Mouse (Mus musculus): Measurements from ENCODE around the gene Trmu. TPM values are rescaled to one million over a fixed set of nuclear protein-coding genes. Genes with fewer than 3 reads are reported as not detected.
"Not testable (repeated sequence)": the region's sequence is repeated elsewhere in the genome, so short reads cannot be mapped to it uniquely, and the experiment has no call there.

The Trmu gene
- polyA plus RNA-seq, 1 experiment: 26.5 TPM

DNA sequence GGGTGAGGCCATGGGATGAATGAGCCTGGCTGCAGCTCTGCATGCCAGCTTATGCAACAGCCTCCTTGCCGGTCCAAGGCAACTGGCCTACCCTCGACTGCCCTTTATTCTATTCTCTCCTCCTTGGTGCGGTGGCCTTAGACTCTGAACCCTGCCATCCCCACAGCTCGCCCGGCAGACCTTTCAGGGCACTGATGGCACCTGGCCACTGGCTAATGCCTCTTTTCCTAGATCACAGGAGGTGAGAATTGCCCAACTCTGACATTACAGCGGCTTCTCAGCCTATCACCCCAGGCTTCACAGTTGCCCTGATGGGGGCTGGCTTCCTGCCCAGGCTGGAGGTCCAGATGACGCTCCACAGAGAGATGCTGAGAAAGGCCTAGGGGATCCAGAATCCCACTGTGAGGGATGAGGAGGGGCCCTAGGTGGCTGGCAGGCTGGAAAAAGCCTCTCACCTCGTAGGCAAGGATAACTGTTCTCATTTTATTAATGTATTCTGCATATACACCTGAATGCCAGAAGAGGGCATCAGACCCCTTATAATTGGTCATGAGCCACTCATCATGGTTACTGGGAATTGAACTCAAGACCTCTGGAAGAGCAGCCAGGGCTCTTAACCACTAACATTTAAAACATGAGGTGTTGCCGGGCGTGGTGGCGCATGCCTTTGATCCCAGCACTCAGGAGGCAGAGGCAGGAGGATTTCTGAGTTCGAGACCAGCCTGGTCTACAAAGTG is 27.3 kb upstream of the Trmu start:
- Histone ChIP-seq H3K36me3 (replicated peaks; ENCODE audit: low read length) (no peaks in the 10 kb centered on the region), H3K4me3 (replicated peaks) (peak overlapping the region; percentile 12), H3K27me3 (replicated peaks) (peaks cover 22% of the 10 kb centered on the region), H3K9me3 (no peaks in the 10 kb centered on the region), H3K4me1 (no peaks in the 10 kb centered on the region)
- TF ChIP-seq FLI1 (IDR thresholded peaks at IDR 0.05; ENCODE audit: low read length): no peak
- no peak for TF ChIP-seq GATA1 (IDR thresholded peaks at IDR 0.05; ENCODE audit: borderline replicate concordance, low read length)

DNA sequence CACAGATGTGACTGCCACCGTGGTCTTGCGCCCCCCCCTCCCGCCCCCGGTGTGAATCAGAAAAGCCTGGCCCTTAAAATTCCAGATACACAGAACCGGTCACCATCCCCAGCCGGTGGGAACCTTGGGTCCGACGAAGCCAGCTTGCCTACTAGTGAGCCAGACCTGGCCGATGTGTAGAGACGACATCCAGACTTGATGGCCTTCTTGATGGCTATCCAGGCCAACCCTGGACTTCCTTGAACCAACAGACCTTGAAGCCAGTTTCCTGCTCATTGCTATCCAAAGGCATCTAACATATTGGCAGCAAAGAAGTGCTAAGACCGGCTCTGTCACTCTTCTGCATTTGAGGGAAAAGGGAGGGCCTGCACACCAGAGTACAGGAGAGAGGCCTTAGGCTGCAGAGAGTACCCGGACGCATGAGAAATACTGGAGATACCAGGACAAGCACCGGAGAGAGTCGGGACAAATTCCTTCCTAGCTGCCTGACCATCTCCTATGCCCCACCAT is 20.1 kb upstream of the Trmu start:
- Histone ChIP-seq H3K4me3 (replicated peaks) (peak overlapping the region; percentile 93), H3K27me3 (replicated peaks) (peaks cover 8% of the 10 kb centered on the region), H3K9me3 (no peaks in the 10 kb centered on the region), H3K4me1 (peaks cover 50% of the 10 kb centered on the region), H3K36me3 (replicated peaks; ENCODE audit: low read length) (peaks cover 35% of the 10 kb centered on the region)
- TF ChIP-seq FLI1 (IDR thresholded peaks at IDR 0.05; ENCODE audit: low read length): no peak
- no peak for TF ChIP-seq GATA1 (IDR thresholded peaks at IDR 0.05; ENCODE audit: borderline replicate concordance, low read length)

DNA sequence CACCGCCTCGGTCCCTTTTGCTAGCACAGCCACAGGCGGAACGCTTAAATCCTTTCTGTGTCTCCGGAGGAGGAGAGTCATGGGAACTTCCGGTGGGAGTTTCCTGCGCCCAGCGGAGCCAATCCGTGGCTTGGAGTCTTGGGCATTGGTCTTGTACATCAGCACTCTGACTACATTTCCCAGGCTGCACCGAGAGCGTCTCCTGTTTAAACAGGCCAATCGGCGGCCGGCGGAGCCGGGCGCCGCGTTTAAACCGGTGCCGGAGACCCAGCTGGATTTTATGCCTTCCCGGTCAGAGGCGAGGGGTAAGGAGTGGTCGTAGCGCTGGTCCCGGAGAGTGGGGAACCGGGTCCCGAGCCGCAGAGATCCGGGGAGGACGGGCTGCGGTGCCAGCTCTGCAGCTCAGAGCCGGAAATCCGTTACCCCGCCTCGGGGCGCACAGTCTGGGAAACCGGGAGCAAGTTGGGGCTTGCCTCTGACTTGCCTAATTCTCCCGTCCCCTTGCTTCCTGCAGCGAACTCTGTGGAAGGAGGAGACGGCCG is 19.6 kb upstream of the Trmu start, which contains the start of gene Gtse1:
Gtse1 (plus strand) TSS at position 256 of the 542 bp plus-strand sequence.
- H3K9me3 ChIP-seq: no peaks in the 10 kb centered on the region
- H3K36me3 ChIP-seq (replicated peaks; ENCODE audit: low read length): peaks cover 40% of the 10 kb centered on the region
- H3K4me3 ChIP-seq (replicated peaks): peak within 1 kb of the TSS; percentile 93
- H3K4me1 ChIP-seq: peaks cover 55% of the 10 kb centered on the region
- no peak for TF ChIP-seq GATA1 (IDR thresholded peaks at IDR 0.05; ENCODE audit: borderline replicate concordance, low read length)
- peak; percentile 86; the same call in 1 of the 2 replicates for TF ChIP-seq FLI1 (IDR thresholded peaks at IDR 0.05; ENCODE audit: low read length)
- peaks cover 5% of the 10 kb centered on the region for H3K27me3 ChIP-seq (replicated peaks)

DNA sequence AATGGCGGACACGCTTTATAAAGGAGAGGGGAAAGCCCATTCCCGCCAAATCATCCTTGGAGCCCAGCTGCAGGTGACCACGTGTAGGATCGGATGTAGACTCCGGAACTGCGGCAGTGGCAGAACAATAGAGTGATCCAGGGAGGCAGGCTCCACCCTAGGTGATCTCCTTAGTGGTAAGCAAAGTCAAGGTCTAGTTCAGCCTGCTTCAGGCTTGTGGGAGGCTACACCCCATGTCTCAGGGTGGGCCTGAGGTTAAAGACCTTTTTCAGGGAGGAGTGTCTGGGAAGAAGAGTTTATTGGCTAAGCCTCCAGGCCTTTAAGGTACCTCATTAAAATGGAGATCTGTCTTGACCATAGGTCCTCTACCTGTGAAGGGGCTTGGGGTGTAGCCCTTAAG is 13.2 kb upstream of the Trmu start:
- H3K9me3 ChIP-seq; H3K27me3 ChIP-seq (replicated peaks); H3K4me3 ChIP-seq (replicated peaks): not testable (repeated sequence)
- H3K36me3 ChIP-seq (replicated peaks; ENCODE audit: low read length): peaks cover 99% of the 10 kb centered on the region
- H3K4me1 ChIP-seq: peaks cover 59% of the 10 kb centered on the region

DNA sequence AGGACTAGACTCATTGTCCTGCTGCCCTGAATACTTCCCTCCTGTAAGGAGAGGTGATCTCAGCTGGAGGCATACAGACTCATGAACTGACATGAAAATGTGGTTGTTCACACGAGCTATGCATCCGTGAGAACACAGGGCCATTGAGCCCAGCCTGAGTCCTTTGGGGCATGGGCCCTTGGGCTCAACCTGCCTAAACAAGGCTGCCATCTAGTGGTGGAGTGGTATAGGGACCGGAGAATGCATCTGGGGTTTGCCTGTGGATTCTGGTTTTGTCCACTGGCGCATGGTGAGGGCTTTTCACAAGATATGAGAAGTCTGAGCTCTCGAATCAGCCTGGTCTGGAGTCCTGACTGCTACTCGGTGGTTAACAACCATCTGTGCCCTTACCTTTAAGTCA is 11.4 kb upstream of the Trmu start:
- no peak overlapping the region for H3K4me3 ChIP-seq (replicated peaks)
- H3K36me3 ChIP-seq (replicated peaks; ENCODE audit: low read length): peaks cover 100% of the 10 kb centered on the region
- peaks cover 46% of the 10 kb centered on the region for H3K4me1 ChIP-seq

DNA sequence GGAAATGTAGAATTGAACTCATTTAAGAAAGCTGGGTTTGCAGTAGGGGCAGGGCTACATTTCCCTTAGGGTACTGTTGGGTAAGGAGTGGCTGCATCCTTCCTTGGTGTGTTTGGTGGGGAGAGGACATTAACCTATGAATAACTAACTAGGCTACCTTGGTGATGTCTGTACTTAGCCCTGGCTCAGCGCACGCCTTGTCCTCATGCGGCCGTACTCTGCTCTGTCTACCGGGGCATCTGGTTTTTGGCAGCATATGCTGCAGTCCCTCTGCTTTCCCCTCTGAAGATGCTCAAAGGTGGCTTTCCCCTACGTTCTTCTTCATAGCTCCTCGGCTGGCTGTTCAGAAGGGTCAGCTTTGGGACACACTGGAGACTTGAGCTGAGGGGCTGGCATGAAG is 1.8 kb upstream of the Trmu start:
- H3K27me3 ChIP-seq (replicated peaks): no peaks in the 10 kb centered on the region
- peaks cover 57% of the 10 kb centered on the region for H3K36me3 ChIP-seq (replicated peaks; ENCODE audit: low read length)
- TF ChIP-seq GATA1 (IDR thresholded peaks at IDR 0.05; ENCODE audit: borderline replicate concordance, low read length) (no peak), FLI1 (IDR thresholded peaks at IDR 0.05; ENCODE audit: low read length) (no peak)
- no peak overlapping the region for H3K4me3 ChIP-seq (replicated peaks)
- peaks cover 19% of the 10 kb centered on the region for H3K4me1 ChIP-seq
- H3K9me3 ChIP-seq: no peaks in the 10 kb centered on the region

More for the DNA sequence above, 11.4 kb upstream of the Trmu start:
- Histone ChIP-seq H3K27me3 (replicated peaks) (no peaks in the 10 kb centered on the region), H3K9me3 (no peaks in the 10 kb centered on the region)
- TF ChIP-seq GATA1 (IDR thresholded peaks at IDR 0.05; ENCODE audit: borderline replicate concordance, low read length) (no peak), FLI1 (IDR thresholded peaks at IDR 0.05; ENCODE audit: low read length) (no peak)

DNA sequence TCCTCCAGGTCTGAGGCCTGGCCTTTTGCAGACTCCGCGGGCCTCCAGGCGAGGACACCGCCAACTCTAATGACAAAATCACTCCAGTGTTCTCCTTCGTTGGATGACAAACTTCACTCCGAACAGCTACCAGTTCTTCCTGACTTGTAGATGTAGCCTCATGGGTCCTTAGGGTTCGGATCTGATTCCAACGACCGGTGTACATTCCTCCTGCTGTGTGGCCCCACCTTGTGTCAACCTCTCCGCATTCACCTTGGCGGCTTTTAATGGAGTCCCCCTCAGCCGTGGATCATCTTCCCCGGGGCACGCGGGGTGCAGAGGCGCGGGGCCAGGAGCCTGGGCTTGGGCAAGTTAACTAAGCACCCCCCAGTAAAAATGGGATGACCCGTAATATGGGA is 385 bp downstream of the Trmu start:
- Histone ChIP-seq H3K4me1 (peaks cover 24% of the 10 kb centered on the region), H3K27me3 (replicated peaks) (no peaks in the 10 kb centered on the region), H3K9me3 (no peaks in the 10 kb centered on the region), H3K36me3 (replicated peaks; ENCODE audit: low read length) (peaks cover 61% of the 10 kb centered on the region), H3K4me3 (replicated peaks) (peak overlapping the region; percentile 91)
- no peak for TF ChIP-seq FLI1 (IDR thresholded peaks at IDR 0.05; ENCODE audit: low read length)
- TF ChIP-seq GATA1 (IDR thresholded peaks at IDR 0.05; ENCODE audit: borderline replicate concordance, low read length): no peak

DNA sequence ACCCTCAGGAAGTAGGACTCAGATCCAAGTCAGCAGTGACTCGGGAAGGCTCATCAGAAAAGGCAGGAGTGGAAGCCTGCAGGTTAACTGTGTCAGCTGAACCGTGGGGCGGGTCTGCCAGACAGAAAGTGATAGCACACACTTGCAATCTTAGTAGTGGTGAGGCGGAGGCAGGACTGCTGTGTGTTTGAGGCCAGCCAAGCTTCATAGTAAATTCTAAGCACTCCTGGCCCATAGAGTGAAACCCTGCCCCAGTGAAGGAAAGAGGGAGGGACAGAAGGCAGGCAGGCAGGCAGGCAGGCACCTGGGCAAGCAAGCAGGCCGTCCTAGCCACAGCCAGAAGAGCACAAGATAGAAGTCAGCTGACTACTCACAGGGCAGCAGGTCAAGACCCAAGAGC is 6.5 kb downstream of the Trmu start:
- Histone ChIP-seq H3K36me3 (replicated peaks; ENCODE audit: low read length) (peaks cover 73% of the 10 kb centered on the region), H3K27me3 (replicated peaks) (no peaks in the 10 kb centered on the region), H3K4me1 (peaks cover 7% of the 10 kb centered on the region), H3K4me3 (replicated peaks) (no peak overlapping the region), H3K9me3 (no peaks in the 10 kb centered on the region)
- no peak for TF ChIP-seq GATA1 (IDR thresholded peaks at IDR 0.05; ENCODE audit: borderline replicate concordance, low read length)
- no peak for TF ChIP-seq FLI1 (IDR thresholded peaks at IDR 0.05; ENCODE audit: low read length)

DNA sequence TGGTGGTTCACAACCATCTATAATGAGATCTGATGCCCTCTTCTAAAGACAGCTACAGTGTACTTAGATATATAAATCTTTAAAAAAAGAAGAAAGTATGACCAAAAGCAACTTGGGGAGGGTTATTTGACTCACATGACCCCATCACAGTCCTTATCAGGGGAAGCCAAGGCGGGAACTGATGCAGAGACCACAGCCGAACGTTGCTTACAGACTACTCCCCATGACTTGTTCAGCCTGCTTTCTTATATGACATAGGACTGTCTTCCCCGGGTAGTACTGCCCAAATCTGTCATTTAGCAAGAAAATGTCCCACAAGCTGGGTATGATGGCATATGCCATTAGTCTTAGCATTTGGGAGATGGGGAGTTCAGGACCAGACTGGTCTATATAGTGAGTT is 10.1 kb downstream of the Trmu start:
- no peak for TF ChIP-seq FLI1 (IDR thresholded peaks at IDR 0.05; ENCODE audit: low read length)
- no peak for TF ChIP-seq GATA1 (IDR thresholded peaks at IDR 0.05; ENCODE audit: borderline replicate concordance, low read length)
- no peak overlapping the region for H3K4me3 ChIP-seq (replicated peaks)
- no peaks in the 10 kb centered on the region for H3K9me3 ChIP-seq
- H3K27me3 ChIP-seq (replicated peaks): no peaks in the 10 kb centered on the region
- peaks cover 86% of the 10 kb centered on the region for H3K36me3 ChIP-seq (replicated peaks; ENCODE audit: low read length)
- H3K4me1 ChIP-seq: peaks cover 3% of the 10 kb centered on the region; the same call in 1 of the 2 replicates

DNA sequence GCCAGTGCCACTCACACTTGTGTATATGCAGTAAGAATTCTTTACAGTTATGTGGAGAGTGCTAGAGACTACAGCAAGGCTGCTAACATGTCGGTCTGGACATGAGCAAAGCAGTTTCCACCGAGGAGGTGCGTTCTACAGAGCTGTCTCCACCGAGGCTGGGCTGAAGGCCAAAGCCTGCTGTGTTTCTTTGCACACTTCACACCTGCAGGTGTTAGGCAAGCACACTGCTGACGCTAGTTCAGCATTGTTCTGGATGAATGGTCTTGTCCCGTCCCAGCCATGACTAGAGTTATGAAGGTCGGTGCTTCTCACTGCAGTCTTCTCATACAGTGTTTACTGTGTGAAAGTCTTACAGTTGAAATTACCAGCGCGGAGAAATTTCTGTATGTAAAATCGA is 12.9 kb downstream of the Trmu start:
- Histone ChIP-seq H3K27me3 (replicated peaks) (no peaks in the 10 kb centered on the region), H3K9me3 (no peaks in the 10 kb centered on the region), H3K4me3 (replicated peaks) (no peak overlapping the region), H3K4me1 (peaks cover 3% of the 10 kb centered on the region; the same call in 1 of the 2 replicates), H3K36me3 (replicated peaks; ENCODE audit: low read length) (peaks cover 88% of the 10 kb centered on the region)
- TF ChIP-seq GATA1 (IDR thresholded peaks at IDR 0.05; ENCODE audit: borderline replicate concordance, low read length): no peak
- no peak for TF ChIP-seq FLI1 (IDR thresholded peaks at IDR 0.05; ENCODE audit: low read length)

All from megakaryocyte, embryonic 14.5 days (primary cell).